Mouse (Mus musculus) liver, adult 2 months (tissue): ENCODE measurements around the gene Itpk1.

Experiments used
- CTCF ChIP-seq: fragments of 200-500 bp; IDR thresholded peaks from 2 replicates; pipeline ENCODE4 v1.5.1; 2011; ENCODE audit warnings: low read depth, low read length, control low read depth
- POLR2A ChIP-seq: fragments of 200-500 bp; IDR thresholded peaks from 2 replicates; pipeline ENCODE4 v1.6.1; 2011; ENCODE audit warnings: low read length, control low read depth; ENCODE audit not compliant: insufficient read depth; ENCODE audit errors: extremely low read depth

GRCm38 (mm10) chr12:102713153-102713865 is 8.6 kb upstream of the Itpk1 start:
- TF ChIP-seq POLR2A (no peak), CTCF (no peak)
